Mouse (Mus musculus) liver, embryonic 14.5 days (tissue): ENCODE data around the gene Slfn8. TPM values are rescaled to one million over a fixed set of nuclear protein-coding genes. Genes with fewer than 3 reads are reported as not detected.

ENCODE experiments used
- ATAC-seq: fragments of 200-750 bp; cut with Nextera tagmentation; 2 replicates; pipeline ENCODE4 v1.8.0; 2017; ENCODE audit warnings: moderate number of reproducible peaks, mild to moderate bottlenecking, moderate library complexity; ENCODE audit not compliant: insufficient read depth
- DNase-seq, 3 experiments: peaks; one replicate each; pipeline ENCODE4 v3.0.0-alpha.2; 2012 to 2013; ENCODE audit warnings: low read depth in 3 of 3, low spot score in 3 of 3
- H3K27ac ChIP-seq: fragments of 300-500 bp; sonication (generic); 2 replicates; pipeline ENCODE4 v1.5.1; 2014; ENCODE audit warnings: moderate library complexity, mild to moderate bottlenecking, control low read depth, inconsistent platforms
- H3K27me3 ChIP-seq: fragments of 300-500 bp; sonication (generic); 2 replicates; pipeline ENCODE4 v1.6.1; 2014; ENCODE audit warnings: mild to moderate bottlenecking, low read length, moderate library complexity; ENCODE audit not compliant: control insufficient read depth, insufficient read depth
- H3K36me3 ChIP-seq: fragments of 300-500 bp; sonication (generic); replicated peaks from 2 replicates; pipeline ENCODE4 v1.6.1; 2014; ENCODE audit warnings: low read depth; ENCODE audit not compliant: control insufficient read depth, insufficient read depth
- H3K4me1 ChIP-seq, 2 experiments: fragments of 200-500 bp in 1 of 2; fragments of 300-500 bp in 1 of 2; sonication (generic) in 1 of 2; replicated peaks; 2 replicates each; pipeline ENCODE4 v1.6.1; 2012 to 2014; ENCODE audit warnings: antibody characterized with exemption in 1 of 2, inconsistent platforms in 1 of 2, low read length in 1 of 2; ENCODE audit not compliant: control insufficient read depth in 2 of 2, insufficient read depth in 2 of 2
- H3K4me2 ChIP-seq: fragments of 300-500 bp; sonication (generic); 2 replicates; pipeline ENCODE4 v1.6.1; 2014; ENCODE audit warnings: low read depth, mild to moderate bottlenecking, control low read depth, moderate library complexity
- H3K4me3 ChIP-seq, 2 experiments: fragments of 200-500 bp in 1 of 2; fragments of 300-500 bp in 1 of 2; sonication (generic) in 1 of 2; 2 replicates each; pipeline ENCODE4 v1.5.1; 2012 to 2014; ENCODE audit warnings: low read depth in 2 of 2, low read length in 2 of 2, mild to moderate bottlenecking in 2 of 2, control low read depth in 1 of 2, inconsistent platforms in 1 of 2, moderate library complexity in 1 of 2; ENCODE audit not compliant: insufficient read depth in 1 of 2
- H3K9ac ChIP-seq: fragments of 300-500 bp; sonication (generic); replicated peaks from 2 replicates; pipeline ENCODE4 v1.6.1; 2014; ENCODE audit warnings: mild to moderate bottlenecking, control low read depth, moderate library complexity
- H3K9me3 ChIP-seq: fragments of 300-500 bp; sonication (generic); 2 replicates; pipeline ENCODE4 v1.6.1; 2016; ENCODE audit warnings: low read length, mixed read lengths; ENCODE audit not compliant: control insufficient read depth
- CTCF ChIP-seq: IDR thresholded peaks from 2 replicates; pipeline ENCODE4 v1.5.1; 2016; ENCODE audit warnings: antibody characterized with exemption, low read depth, control low read depth
- EP300 ChIP-seq: IDR thresholded peaks from 2 replicates; pipeline ENCODE4 v1.6.1; 2016; ENCODE audit warnings: antibody characterized with exemption, low read depth
- WGBS: fragments of 180-500 bp; shearing (Covaris S2); extraction: QIAGEN DNeasy Blood & Tissue Kit; methylation state at CpG from one replicate; pipeline ENCODE4 v1.1.7; 2014; ENCODE audit not compliant: insufficient replicate concordance; 5-methylcytosine and 5-hydroxymethylcytosine counted together
- polyA plus RNA-seq, 2 experiments: library from polyadenylated mRNA; depleted of rRNA in 1 of 2; stranded (reverse) in 1 of 2; unstranded in 1 of 2; fragments of >200 nt; fragmentation: Nextera tagmentation in 1 of 2; extraction: Ambion mirVana in 1 of 2; gene quantifications; 2 replicates each; pipeline versions ENCODE4 v1.2.1 to v1.2.3; 2012 to 2014

The Slfn8 gene
- 0.09 and 0.18 TPM in 2 replicates for polyA plus RNA-seq (2012; rRNA removed)
- 0.22 and 0.37 TPM in 2 replicates for polyA plus RNA-seq (2014; fragmentation: Nextera tagmentation; extraction: Ambion mirVana)

DNA sequence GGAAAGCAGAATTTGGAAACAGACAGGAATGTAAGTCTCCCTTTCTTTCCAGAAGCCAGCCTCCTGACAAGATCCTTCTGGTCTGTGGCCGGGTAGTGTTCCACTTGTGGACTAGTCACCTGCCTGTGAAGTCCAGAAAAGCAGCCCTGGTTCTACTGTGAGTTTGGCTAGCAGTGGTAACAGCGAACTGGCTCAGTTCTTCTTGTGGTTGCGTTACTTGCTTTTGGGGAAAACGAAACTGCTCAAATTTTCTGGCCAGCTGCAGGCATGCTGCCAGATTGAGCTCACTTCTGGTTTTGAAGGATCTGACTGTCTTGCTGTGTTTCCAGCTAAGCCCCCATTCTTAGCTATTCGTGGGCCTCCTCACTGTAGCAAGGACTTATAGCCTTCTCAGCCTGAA lies at the start of gene Slfn8:
Gene Slfn8 (minus strand): TSS at position 190 of the 400 bp plus-strand sequence.
- Histone ChIP-seq H3K4me1 (no peaks in the 10 kb centered on the region), H3K27me3 (no peaks in the 10 kb centered on the region), H3K36me3 (no peaks in the 10 kb centered on the region), H3K9me3 (no peaks in the 10 kb centered on the region), H3K4me3 (no peak within 1 kb of the TSS), H3K27ac (no peak within 1 kb of the TSS), H3K4me2 (peak within 1 kb of the TSS; percentile 15), H3K9ac (no peak within 1 kb of the TSS)
- 25% methylated on average over 5 of the region's 5 CpGs for WGBS
- ATAC-seq: no peak
- DNase-seq: no peak
- TF ChIP-seq CTCF (no peak), EP300 (no peak)

DNA sequence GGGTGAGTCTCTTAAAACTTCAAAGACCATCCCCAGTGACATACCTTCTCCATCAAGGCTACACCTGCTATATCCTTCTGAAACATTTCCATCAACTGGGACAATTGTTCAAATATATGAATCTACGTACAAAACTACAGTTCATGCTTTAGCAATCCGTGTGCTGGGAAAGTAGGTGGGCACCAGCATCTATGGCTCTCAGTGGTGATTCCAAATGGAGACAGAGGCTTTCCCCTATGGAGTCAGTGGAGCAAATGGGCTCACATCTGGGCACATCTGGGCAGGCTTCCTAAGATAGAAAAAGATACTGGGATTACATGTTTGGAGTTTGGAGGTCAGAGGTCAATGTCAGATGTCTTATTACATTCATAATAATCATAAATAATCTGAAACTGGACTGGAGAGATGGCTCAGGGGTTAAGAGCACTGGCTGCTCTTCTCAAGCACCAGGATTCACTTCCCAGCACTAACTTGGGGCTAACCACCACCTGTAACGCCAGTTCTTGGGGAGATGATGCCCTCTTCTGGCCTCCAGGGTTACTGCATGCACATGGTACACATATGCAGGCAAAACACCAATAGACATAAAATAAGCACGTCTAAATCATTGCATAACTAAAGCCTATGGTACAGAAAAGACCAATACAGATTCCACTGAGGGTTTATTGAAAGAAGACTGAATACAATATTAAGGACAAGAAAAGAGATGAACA lies 47.5 kb upstream of the Slfn8 start:
- H3K27me3 ChIP-seq: no peaks in the 10 kb centered on the region
- WGBS: 57% methylated on average over 4 of the region's 4 CpGs
- TF ChIP-seq CTCF: peak; percentile 59
- TF ChIP-seq EP300: no peak
- no peak overlapping the region for H3K4me3 ChIP-seq
- DNase-seq: no peak
- no peaks in the 10 kb centered on the region for H3K36me3 ChIP-seq
- H3K9me3 ChIP-seq: no peaks in the 10 kb centered on the region
- H3K4me2 ChIP-seq: no peak overlapping the region
- no peaks in the 10 kb centered on the region for H3K4me1 ChIP-seq
- no peak for ATAC-seq
- no peak overlapping the region for H3K27ac ChIP-seq
- no peak overlapping the region for H3K9ac ChIP-seq

DNA sequence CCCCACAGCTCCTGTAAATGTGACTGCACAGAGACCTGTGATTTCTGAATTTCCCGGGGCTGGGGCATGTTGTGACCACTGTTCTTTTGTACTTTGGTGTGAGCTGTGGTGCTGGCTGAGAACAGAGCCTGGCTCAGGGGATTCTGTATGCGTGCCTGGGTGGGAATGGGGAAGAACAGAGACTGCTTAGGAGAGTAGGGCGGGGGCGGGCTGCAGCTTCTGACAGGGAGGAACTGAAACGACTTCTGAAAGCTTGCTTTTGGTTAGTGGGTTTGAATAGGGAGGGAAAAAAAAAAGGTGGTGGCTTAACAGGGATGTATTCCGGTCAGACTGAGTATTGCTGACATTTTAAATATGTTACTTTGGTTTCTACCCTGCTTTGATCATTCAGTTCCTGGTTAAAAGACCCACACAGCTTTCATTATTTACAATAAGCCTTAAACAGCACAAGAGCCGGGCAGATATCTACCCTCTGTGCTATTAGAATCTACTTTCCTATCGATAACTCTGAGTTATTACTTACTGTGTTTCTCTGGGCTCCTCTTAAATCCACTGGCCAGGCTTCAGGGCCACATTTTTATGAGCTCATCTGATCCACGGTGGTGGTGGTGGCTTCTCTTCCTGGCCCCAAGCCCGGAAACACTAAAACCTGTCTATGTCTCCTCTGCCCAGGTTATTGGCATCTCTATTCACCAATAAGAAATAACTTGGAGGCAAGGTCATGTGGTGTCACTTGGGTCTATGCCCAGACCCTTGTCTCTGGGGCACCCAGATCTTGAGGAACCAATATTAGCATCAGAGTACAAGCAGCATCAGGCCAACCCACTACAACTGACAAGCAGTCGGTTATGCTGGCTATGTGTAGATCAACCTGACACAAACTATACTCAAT lies 46.3 kb upstream of the Slfn8 start:
- Histone ChIP-seq H3K4me3 (peak overlapping the region in 1 of 2 experiments; percentile 11; a peak in 1 of 4 replicates), H3K4me1 (no peaks in the 10 kb centered on the region), H3K4me2 (no peak overlapping the region), H3K36me3 (no peaks in the 10 kb centered on the region), H3K9me3 (no peaks in the 10 kb centered on the region), H3K27ac (no peak overlapping the region), H3K9ac (no peak overlapping the region), H3K27me3 (no peaks in the 10 kb centered on the region)
- 24% methylated on average over 11 of the region's 11 CpGs for WGBS
- TF ChIP-seq EP300: no peak
- no peak for TF ChIP-seq CTCF
- ATAC-seq (no peak), DNase-seq (no peak)

DNA sequence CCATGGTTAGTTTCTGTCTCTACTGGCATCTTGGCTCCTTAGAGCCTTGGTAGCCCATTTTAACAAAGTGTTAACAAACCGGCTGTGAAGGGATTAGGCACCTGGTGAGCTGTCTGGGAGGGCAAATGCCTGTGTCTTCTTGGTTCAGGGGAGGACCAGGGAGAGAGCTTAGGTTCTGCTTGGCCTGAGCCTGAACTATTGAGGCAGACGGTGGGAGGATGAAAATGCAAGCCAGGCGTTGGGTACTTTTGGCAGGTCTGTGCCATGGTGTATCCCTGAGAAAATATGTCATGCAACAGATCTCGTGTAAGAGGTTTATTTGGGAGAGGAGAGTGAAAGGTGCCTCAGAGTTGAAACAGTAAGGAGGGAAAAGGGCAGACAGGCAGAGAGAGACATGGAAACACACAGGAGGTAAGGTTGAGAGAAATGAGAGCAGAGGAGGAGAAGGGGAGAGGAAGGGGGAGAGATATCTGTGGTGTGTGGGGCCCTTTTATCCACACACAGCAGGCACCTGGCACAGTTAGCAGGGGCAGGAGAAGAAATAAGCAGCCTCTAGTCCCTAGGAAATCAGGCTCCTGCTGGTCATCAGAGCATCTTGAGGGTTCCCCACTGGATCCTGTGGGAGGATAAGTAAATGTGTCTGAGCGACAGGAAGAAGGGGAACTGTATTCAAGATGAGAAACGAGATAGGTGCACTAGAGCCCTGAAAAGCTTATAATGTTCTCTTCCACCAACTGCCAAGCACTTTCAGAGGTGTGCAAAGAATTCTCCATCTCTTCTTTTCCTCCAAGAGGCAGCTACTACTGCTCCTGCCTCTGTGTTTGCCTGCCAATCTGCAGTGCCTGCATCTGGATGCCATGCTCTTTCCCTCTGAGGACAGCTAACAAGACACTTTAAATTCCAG lies 45.1 kb upstream of the Slfn8 start:
- no peak for ATAC-seq
- WGBS: 16% methylated on average over 6 of the region's 6 CpGs
- Histone ChIP-seq H3K9me3 (no peaks in the 10 kb centered on the region), H3K27ac (no peak overlapping the region), H3K27me3 (no peaks in the 10 kb centered on the region), H3K4me1 (no peaks in the 10 kb centered on the region), H3K9ac (no peak overlapping the region), H3K4me2 (no peak overlapping the region), H3K36me3 (no peaks in the 10 kb centered on the region), H3K4me3 (peak overlapping the region; percentile 23 to 39; a peak in 3 of 4 replicates)
- DNase-seq: no peak
- TF ChIP-seq CTCF (no peak), EP300 (no peak)
